Mouse (Mus musculus): ENCODE results near the gene Gm12845. TPM values are rescaled to one million over a fixed set of nuclear protein-coding genes. Genes with fewer than 3 reads are reported as not detected.

Gm12845 gene
- total RNA-seq, 1 experiment from 2014 or later: not detected

GRCm38 (mm10) chr4:117772960-117773359 is 48.7 kb downstream of the Gm12845 start:
- no peak for ATAC-seq (replicated peaks in 1 of 2; ENCODE audit: insufficient read depth in 1 of 2, low FRiP score in 2 of 2, low TSS enrichment in 1 of 2, low read depth in 1 of 2, poor library complexity in 2 of 2, severe bottlenecking in 2 of 2)

Other genes with a start within 250 kb of the Gm12845 start
- gene Rnf220, start 227.4 kb upstream of the Gm12845 start, total RNA-seq (2017): 90.9 and 127 TPM in 2 replicates
- gene Eri3, start 174.0 kb upstream of the Gm12845 start, total RNA-seq (2017): 28.2 and 50.3 TPM in 2 replicates
- 18.1 and 28.0 TPM in 2 replicates for gene Dmap1, start 42.1 kb upstream of the Gm12845 start, total RNA-seq (2017)
- not detected in 2 replicates for gene Klf17, start 41.2 kb downstream of the Gm12845 start, total RNA-seq (2017)
- gene Slc6a9, start 110.1 kb downstream of the Gm12845 start, total RNA-seq (2017): 1.6 and 8.0 TPM in 2 replicates
- gene Ccdc24, start 148.1 kb downstream of the Gm12845 start, total RNA-seq (2017): 0.25 TPM in 1 of 2 replicates, not detected in the other
- not detected in 2 replicates for gene B4galt2, start 159.1 kb downstream of the Gm12845 start, total RNA-seq (2017)
- 65.8 and 93.7 TPM in 2 replicates for gene Atp6v0b, start 162.9 kb downstream of the Gm12845 start, total RNA-seq (2017)
- 6.0 and 9.8 TPM in 2 replicates for gene Dph2, start 167.6 kb downstream of the Gm12845 start, total RNA-seq (2017)
- 8.9 and 11.4 TPM in 2 replicates for gene Ipo13, start 190.6 kb downstream of the Gm12845 start, total RNA-seq (2017)
- gene Artn, start 205.4 kb downstream of the Gm12845 start, total RNA-seq (2017): 0.55 TPM in 1 of 2 replicates, not detected in the other